Mouse (Mus musculus) left cerebral cortex, adult 9 months (tissue): ENCODE measurements at regions not wholly inside any gene's neighbourhood (a gene's known extent, or its start where the extent isn't known, plus 50 kb on each side); places are given as distances from the start of the nearest gene placed in this dataset.

ENCODE experiments used
- DNase-seq, 2 experiments: peaks; one replicate each; pipeline ENCODE4 v3.0.0; 2022; ENCODE audit warnings: low spot score in 2 of 2

- peak in 1 of 2 experiments; percentile 7 for DNase-seq
These were observed 705.1 kb downstream of the Edem1 start for GRCm38 (mm10) chr6:109533526-109533925.

DNA sequence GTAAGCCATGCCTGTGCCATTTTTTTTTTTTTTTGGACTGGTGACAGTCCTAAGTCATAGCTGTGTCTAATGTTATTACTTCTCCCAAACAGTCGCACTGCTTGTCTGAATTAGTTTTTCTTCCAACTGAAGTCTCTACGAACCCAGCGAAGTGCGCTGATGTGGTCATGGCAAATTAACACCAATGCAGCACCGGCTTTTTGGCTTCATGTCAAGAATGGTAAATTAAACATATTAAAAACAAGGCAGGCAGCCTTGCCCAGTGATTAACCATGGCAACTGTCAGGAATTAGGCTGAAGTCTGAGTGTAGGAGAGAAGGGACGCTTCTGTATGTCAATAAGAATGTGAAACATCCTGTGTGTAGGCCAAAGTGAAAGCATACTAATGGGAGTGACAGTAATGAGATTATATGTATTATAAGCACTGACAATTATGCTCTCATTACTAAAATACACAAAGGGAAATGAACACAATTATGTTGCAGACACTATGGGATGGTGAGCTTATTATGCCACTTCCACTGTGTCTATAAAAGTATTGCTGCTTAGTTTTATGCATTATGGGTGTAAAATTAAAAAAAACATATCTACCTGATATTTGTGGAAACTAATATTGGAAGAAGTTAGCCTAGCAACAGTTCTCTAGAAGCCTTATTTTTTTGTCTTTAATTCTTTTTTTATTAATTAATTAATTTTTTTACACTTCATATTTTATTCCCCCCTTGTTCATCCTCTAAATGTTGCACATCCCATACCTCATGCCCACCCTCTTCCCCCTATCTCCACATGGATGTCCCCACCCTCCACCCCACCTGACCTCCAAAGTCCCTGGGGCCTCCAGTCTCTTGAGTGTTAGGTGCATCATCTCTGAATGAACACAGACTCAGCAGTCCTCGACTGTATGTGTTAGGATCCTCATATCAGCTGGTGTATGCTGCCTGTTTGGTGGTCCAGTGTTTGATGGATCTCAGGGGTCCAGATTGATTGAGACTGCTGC lies 714.8 kb downstream of the Edem1 start:
- DNase-seq, result no peak

- no peak for DNase-seq
These were observed 723.9 kb downstream of the Edem1 start for GRCm38 (mm10) chr6:109552316-109552715.
